Mouse (Mus musculus) thymus, postnatal 25 days (tissue): ENCODE data around the gene Xirp1.

Source experiments
- DNase-seq: peaks from one replicate; pipeline ENCODE4 v3.0.0; 2022

Xirp1 gene

GRCm38 (mm10) chr9:120023086-120023811 lies at the start of gene Xirp1:
Gene Xirp1, minus strand, starts transcription at chr9:120023598.
- no peak for DNase-seq

DNA sequence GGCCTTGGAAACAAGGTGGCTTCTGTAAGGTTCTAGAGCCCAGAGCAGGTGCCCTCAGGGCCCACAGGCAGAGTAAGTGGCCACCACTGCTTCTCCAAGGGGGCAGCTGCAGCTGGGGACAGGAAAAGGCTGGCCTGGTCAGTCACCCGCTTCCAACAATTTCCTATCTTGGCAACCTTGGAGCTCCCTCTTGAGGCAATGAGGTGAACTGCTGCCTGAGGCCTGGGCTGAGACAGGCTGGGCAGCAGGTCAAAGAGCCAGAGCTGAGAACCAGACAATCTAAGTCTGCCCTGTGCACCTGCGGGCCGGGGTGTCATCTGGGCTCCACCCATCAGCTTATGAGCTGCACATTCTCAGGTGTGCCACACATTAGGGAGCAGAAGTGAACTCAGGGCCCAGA lies 49.8 kb upstream of the Xirp1 start:
- peak; percentile 76 for DNase-seq

GRCm38 (mm10) chr9:120071251-120071650 lies 47.9 kb upstream of the Xirp1 start:
- no peak for DNase-seq

- DNase-seq, result no peak
Measured at GRCm38 (mm10) chr9:120069779-120070178, 46.4 kb upstream of the Xirp1 start, which contains the start of gene Cx3cr1. Gene Cx3cr1, minus strand, starts transcription at chr9:120069879.

- no peak for DNase-seq
Measured at GRCm38 (mm10) chr9:120068047-120068446, 44.6 kb upstream of the Xirp1 start.

DNA sequence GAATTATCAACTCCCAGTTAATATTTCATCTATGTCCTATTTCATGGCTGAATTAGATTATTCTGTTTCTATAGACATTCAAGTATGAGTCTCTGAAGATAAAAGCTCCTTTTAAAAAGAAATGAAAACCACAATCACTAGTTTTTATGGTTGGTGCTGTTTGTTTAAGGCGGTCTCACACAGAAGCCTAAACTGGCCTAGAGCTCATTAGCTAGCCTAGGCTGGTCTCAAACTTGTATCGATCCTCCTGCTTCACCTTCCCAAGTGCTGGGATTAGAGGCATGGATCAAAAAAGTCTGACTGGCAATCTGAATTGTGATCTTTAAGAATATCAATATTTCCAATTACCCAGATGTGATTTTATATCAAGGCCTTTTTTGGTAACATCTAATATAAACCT lies 44.2 kb upstream of the Xirp1 start:
- no peak for DNase-seq

- no peak for DNase-seq
Measured at GRCm38 (mm10) chr9:120064317-120064716, 40.9 kb upstream of the Xirp1 start.

GRCm38 (mm10) chr9:120058730-120059129 lies 35.3 kb upstream of the Xirp1 start:
- no peak for DNase-seq

GRCm38 (mm10) chr9:120056201-120056600 lies 32.8 kb upstream of the Xirp1 start:
- DNase-seq, result no peak

GRCm38 (mm10) chr9:120054545-120055277 lies 31.3 kb upstream of the Xirp1 start:
- peak; percentile 52 for DNase-seq

DNA sequence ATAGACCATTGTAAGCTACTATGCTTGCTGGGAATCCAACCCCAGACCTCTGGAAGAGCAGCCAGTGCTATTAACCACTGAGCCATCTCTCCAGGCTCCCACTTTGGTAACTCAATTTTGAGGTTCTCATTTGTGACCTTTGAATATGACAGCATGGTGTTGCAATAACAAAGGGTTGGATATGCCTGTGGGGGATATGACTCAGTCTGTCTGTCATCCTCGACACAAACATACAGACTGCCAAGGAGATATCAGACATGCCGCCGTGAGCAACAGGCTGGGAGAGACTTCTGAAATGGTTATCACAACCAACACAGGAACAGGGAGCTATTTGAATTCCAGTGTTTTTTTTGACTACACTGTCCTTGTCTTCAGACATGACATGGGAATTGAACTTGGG lies 26.0 kb upstream of the Xirp1 start:
- DNase-seq, result no peak

- DNase-seq, result no peak
Measured at GRCm38 (mm10) chr9:120048495-120048894, 25.1 kb upstream of the Xirp1 start.

DNA sequence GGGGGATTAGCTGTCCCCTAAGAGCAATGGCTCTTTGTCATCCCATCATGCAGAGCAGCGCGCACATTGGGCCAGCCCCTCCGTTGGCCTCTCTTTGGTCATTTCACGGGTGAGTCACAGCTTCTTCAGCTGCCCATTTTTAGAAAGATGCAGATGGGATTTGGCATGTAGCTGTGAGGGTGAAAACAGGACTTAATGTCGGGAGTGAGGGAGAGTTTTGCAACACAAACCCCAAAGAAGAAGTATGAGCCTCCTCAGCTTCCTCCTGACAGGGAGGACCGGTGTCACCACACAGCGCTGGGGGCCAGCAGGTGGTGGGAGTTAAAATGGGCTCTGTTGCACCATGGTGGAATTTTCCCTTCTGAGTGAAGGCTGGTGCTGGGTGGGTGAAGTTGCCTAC lies 19.7 kb upstream of the Xirp1 start:
- DNase-seq, result no peak

DNA sequence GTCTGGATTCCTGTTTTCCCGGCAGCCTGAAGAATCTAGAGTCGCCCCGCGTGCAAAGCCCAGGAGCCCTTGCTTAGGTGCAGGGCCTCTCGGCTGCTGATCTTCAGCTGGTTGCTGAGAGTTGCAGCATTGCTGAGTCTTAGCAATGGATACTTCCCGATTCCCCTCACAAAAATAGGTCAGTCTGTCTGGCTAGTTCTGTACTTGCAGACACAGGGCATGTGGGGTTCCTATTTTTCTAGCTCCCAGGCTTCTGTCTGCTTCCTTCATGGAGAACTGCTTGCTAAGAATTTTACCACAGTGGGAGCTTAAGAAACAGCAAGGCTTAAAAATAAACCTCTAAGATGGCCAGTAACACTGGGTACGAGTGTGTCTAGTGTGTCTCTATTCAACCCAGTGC lies 14.0 kb upstream of the Xirp1 start:
- no peak for DNase-seq

DNA sequence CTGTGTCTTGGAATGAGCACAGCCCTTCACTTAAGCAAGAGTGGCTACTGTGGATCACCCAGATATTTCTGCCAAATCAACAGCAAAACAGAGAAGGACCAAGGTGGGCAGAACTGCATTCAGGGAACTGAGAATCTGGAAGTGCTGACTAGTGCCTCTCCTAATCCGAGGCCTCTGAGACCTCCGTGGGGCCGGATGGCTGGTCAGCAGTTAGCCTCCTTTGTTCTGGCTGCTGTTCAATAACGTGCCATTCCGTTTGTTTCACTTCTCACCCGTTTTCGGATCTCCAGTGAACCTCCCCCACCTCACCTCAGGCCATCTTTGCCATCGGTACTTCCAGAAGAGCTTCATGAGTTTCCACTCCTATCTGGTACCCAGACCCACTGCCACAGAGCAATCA lies 11.0 kb upstream of the Xirp1 start:
- no peak for DNase-seq

DNA sequence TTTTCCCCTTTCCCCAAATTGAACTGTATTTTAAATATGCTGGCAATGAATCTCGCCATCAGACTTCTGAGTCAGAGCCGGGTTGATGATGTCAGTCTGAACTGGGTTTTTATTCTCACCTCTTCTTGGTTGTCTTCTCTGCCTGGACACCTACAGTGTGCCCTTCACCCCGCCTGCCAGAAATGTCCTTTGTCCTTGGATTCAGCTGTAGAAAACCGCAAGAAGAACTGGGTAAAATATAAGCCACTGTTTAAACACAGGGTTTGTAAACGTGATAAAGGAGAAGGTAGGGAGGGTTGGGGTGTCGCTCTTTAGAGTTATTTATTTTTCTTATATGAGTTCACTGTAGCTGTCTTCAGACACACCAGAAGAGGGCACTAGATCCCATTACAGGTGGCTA lies 9.3 kb upstream of the Xirp1 start:
- DNase-seq, result no peak

DNA sequence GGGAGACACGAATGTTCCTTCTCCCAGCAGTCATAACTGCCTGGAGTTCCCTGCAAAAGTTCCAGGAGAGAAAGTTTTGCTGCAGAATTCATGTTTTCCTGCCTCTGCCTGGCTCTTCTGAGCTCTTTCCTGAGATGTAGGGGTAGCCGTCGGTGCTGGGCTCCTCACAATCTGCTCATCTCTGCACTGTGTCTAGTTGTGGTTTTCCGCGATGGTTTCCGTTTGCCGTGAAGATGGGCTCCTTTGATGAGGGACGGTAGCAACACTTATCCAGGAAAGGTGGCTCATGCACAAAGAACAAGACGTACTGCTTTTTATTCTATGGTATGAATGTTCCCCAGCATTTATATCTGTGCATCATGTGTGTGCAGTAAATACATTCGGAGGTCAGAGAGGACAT lies 7.0 kb upstream of the Xirp1 start:
- DNase-seq, result peak; percentile 62

DNA sequence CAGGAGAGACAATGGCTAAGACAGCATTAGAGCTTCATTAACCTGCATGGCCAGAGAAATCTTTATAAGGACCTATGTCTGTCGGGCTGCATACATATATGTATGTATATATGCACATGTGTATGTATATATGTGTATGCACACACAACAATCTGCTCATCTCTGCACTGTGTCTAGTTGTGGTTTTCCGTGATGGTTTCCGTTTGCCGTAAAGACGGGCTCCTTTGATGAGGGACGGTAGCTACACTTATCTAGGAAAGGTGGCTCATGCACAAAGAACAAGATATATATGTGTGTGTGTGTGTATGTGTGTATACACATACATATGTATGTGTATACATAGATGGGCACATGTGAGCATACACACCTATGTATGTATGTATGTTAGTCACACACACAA lies 6.5 kb upstream of the Xirp1 start:
- DNase-seq, result no peak

DNA sequence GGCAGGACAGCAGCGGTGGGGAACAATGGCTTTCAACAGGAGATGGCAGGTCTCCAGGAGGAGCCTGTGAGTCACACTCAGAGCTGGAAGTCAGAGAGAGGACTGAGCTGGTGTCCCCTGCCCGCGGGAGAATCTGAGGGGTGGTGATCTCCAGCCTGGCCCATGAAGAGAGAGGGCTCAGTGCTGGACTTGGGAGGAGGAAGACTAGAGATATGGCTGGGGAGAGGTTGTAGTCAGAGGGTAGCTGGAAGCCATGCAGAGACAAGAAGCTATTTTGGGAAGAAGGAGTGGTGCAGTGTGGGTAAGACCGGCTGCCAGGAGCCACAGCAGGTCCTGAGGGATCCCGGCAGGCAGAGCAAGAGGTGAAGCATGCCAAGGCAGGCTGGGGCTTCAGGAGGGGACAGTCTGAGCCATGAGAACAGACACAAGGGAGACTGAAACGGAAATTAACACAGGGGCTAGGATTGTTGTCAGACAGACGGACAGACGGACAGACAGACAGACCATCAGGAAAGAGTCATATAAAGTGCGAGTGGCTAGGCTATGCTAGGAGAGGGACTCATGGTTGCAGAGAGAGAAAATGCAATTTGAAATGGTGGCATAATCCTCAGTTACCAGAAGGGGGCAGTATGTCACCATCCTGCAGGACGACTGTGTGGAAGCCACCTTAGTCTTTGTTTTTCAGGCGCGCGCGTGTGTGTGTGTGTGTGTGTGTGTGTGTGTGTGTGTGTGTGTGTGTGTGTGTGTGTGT lies 4.2 kb upstream of the Xirp1 start:
- peak; percentile 61 for DNase-seq

DNA sequence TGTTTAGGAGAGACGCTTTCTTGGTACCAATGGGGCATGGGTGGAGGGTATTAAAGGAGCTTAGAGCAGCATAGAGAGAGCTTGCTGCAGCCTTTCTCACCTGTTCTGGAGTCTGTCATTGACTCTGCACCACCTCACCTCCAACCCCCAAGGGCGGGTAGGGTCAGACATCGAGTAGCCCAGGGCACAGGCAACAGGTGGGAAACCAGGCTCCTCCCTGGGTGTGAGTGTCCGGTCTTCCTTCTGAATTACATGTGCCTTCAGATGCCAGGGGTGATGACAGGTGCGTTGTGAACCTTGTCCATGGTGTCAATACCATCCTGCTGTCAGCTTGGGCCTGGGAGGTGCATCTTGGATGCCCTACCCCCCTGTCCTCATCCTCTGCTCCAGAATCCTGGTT lies 1.2 kb upstream of the Xirp1 start:
- DNase-seq, result no peak

- DNase-seq, result no peak
Measured at GRCm38 (mm10) chr9:120024171-120024570, 773 bp upstream of the Xirp1 start.

- no peak for DNase-seq
Measured at GRCm38 (mm10) chr9:120021164-120021563, 2.2 kb downstream of the Xirp1 start.

DNA sequence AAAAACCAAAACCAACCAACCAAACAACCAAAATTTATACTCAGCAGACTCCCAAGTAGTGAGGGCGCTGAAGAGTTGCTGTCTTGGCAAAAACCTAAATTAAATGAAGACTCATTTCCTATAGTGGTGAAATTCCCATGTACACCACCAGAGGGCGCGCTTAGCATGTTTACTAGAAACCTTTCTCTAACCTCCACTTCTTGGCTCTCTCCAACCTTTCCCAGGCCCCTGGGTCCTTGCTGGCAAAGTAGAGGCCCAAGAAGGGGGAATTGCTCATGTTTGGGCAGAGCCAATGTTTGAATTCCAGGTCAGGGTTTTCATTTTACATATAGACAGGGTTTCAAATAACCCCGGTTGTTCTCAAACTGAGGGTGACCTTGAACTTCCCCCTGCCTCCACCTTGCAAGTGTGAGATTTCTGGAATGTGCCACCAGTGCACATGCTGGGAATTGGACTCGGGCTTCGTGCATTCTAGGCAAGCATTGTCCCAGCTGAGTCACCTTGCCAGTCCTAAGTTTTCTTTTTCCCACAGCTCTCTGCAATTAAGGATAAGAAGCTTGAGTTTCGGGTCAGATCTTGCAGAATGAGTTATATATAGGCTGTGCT lies 3.0 kb downstream of the Xirp1 start:
- peak; percentile 78 for DNase-seq
